Mouse (Mus musculus) T-cell, adult 2 months (primary cell): Measurements from ENCODE around the gene Ccdc34.
A peak's percentile ranks its signal among the peaks of the same experiment; 100 is the strongest.

Experiments used
- DNase-seq: peaks from one replicate; pipeline ENCODE4 v3.0.0; 2022; ENCODE audit warnings: low spot score

The Ccdc34 gene

DNA sequence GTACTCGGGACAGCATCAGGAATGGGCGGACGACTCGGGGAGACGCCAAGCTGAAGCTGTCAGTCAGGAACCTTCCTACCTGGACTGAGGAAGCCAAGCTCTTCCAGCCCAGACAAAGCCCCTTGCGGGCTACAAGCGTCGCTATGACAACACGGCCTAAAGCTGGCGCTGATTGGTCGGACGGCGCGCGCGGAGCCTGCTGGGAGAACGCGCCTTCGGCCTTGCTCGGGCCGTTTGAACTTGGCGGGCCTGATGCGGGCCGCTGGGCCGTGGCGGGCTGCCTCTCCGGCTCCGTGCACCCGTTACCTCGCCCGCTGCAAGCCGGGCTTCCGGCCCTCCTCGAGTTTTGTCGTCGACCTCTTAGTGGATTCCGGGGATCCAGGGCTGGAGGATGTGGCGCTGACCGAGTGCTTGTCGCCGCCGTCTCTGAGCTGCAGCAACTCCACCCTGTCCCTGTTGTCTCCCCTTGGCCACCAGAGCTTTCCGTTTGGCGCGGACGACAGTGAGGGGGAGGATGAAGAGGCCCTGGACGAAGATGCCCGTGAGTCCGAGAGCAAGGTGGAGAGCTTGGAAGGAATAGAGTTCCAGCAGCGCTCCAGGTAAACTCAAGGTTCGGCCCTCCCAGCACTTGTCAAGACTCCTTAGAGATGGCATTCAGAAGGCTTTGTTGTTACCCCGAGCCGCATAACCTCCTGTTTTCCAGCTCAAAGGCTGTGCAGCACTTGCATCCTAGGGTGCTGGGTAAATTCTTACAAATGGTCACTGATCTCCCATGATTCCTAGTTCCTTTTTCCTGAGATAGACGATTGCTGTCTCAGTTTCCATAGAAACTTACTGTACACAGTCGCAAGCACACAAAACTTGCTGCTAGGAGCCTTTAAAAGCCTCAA lies at the start of gene Ccdc34:
TSS of gene Ccdc34 (plus strand) at position 202 of the 890 bp plus-strand sequence.
- peak; percentile 80 for DNase-seq

DNA sequence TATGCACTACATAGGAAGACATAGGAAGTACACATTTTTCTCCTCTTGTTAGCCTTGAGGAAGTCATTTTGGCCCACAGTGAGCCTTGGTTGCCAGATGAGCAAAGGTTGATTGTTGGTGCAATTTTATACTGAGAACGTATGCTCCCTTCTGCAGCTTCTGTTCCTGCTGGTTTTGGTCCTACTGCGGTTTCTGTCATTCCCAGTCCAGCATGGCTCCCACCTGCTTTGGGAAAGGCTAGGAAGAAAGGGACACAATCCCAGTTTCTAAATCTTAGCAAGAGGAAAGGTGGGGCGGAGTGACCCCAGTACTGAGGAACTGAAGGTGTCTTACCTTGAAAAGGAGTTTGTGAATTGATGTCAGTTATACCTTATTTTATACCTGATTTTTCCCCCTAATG lies 48.2 kb upstream of the Ccdc34 start:
- DNase-seq: no peak

DNA sequence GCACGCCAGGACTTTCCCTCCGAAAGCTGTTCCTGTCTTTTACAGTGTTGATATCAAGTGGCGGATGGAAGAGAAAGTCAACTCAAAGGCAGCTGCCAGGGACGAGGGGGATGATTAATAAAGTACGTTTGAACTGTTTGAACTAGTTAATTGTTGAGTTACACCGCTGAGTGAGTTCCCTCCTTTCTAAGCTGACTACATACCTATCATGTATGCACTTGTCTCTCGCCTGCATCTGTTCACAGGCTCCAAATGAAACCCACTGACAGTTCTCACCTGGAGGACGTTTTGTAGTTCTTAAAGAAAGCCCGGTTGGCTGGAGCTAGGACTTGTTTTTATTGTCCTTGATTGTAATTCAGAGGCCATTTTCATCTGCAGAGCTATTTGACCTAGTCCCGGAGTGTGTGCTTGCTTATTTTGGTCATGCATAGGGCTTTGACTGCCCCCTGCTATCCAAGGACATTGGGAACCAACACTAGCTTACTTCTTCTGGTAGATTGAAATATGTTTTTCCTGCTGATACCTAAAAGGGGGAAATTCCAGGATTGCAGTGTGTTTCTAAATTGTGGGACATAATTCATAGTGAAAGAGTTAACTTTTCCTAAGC lies 47.6 kb upstream of the Ccdc34 start:
- DNase-seq: no peak

DNA sequence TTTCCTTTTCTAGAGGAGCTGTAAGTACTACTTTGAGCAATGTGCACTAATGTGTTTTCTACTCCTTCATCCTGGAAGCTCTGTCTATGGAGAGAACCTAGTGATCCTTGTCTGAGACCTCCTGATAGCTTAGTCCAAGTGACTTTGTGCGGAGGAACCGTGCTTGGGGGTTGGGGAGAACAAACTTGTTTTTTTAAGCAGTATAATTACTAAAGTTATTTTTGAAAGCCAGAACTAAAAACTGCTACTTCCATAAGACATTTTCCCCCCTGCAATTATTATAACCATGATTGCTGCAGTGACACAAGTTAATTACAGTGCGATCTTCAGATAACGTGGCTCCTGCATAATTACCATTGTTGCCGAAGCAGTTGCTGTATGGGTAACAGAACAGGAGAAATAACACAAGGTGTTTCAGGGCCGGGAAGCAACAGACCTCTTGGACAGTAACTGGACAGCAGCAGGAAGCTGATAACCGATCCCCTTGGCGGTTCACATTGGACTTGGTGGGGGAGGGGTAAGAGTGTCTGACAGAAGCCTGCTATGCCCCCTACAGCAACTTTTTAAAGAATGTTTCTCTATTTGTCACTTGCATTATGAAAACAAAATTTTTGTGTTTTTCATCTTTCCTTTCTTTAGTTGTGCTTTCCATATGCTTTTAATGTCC lies 46.7 kb upstream of the Ccdc34 start:
- DNase-seq: no peak

DNA sequence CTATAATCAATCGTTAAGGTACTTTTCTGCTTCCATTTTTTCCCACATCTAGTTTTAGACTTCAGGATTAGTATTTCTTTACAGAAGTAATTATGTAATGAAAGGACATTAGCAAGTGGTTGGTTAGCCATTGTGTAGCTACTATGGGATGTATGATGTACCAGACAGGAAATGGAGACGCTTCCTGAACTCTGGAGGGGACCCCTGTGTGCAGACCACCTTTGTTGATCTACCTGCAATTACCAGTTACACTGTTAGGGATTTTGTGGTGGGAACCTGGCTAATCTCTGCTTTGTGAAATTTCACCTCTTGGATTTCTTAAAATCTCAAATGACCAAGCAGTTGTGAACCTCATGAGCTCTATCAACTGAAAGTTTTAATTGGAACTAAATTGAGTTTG lies 45.3 kb upstream of the Ccdc34 start:
- no peak for DNase-seq

DNA sequence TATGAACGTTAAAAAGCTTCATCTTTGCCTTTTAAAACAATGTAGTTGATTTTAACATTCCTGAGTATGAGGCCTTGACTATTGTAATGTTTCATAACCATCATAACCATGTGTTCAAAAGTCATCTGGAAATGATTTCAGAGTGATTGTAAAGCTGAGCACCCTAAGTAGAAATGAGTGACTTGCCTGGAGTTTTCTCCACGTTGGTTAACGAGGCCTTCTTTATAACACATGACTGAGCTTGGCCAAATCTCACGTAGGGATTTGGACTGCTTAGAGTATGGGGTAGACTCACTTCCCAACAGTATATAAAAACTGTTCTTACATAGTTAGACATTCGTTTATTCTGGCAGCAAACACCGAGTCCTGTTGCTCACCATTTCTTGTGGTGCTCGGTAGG lies 44.7 kb upstream of the Ccdc34 start:
- DNase-seq: no peak

DNA sequence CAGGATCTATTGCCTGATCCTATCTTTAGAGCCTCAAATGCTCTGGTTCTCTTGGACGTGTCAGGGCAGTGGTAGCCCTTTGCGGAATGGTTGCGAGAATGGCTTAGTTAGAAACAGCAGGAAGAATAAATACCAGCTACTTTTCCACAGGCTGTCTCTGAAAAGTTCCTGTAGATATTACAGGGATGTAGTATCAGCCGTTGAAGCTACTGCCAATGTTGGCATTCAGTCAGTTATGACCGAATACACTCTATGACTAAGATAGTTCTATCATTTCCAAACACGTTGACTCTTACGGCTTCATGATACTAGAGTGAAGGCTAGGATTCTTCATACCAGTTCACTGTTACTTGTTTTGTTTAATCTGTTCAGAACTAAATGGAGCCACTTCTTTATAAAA lies 42.8 kb upstream of the Ccdc34 start:
- no peak for DNase-seq

DNA sequence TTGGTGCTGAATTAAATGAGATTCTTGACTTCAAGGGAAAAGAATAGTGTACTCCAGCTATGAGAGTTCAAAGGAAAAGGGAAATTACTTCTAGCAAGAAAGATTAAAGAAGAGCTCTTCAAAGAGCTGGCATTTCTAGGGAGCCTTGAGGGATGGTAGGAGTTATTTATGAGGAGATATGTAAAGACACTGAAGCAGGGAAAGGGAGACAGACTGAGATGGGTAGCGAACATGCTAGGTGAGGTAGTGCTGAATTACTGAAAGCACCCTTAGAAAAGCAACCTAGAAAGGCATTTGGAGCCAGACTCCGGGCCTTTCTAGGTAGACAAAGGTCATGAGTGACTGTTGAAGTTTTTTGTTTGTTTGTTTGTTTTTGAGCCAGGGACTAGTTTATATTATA lies 41.4 kb upstream of the Ccdc34 start:
- DNase-seq: no peak

DNA sequence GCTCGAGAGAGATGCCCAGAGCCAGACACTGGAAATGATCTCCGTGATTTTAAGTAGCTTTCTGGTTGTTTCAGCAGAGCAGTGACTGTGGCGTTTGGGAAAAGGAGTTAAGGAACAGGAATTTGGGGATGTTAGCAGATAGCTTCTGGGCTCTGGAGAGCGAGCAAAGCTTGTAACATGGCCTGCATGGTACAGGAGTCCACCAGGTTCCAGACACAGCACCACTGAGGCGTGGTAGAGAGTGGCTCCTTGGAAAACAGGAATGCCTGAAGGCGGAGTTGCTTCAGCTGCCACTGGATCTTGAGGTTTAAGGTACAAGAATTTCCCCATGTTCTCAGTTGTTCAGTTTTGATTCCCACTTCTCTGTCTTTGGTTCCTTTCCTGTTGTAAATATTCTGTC lies 40.3 kb upstream of the Ccdc34 start:
- no peak for DNase-seq

DNA sequence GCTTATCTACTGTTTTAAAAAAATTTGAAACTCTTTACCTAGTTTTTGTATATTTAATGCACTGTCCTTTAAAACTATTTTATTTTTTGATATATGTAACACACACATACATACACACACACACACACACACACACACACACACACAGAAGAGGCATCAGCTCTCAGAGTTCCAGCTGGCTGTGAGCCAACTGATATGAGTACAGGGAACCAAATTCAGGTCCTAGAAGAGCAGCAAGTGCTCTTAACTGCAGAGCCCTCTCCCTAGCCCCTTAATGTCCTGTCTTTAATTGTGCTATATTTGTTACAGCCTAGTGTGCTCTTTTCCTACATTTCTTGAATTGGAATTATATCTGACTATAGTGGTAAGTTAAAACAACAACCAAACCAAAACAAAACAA lies 38.4 kb upstream of the Ccdc34 start:
- DNase-seq: no peak

DNA sequence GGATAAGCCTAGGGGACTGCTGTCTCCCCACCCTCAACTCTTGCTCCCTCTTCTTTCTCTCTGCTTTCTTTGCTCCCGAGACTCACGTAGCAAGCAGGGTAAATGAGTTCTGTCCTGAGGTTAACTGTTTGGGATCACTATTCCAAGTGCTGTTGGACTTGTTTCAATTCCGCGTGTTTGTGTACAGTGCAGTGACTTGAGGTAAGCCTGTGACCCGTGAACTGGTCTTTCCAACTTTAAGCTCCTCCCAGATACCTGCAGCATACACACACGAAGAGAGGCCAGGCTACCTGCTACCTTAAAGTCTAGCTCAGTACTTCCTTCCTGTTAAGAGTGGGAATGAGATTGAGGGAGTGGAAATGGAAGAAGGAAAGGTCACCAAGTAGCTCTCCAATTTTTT lies 34.2 kb upstream of the Ccdc34 start:
- no peak for DNase-seq

DNA sequence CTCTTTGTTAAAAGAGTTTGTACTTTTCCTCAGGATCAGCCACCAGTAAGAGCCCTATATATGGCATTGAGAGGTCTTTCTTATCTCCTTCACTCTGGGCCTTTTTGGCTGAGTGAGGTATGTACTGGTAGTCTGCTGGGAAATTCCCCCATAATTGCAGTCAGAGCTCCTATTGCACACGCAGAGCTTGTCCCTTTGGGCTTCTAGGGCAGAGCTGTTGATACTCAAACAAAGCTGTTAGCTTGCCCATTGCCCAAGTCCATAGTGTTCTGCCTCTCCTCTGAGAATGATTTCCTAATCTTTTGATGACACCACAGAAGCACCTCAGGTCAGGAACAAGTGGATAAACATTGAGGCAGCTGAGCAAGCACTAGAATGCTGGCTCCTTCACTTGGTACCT lies 32.7 kb upstream of the Ccdc34 start:
- no peak for DNase-seq

DNA sequence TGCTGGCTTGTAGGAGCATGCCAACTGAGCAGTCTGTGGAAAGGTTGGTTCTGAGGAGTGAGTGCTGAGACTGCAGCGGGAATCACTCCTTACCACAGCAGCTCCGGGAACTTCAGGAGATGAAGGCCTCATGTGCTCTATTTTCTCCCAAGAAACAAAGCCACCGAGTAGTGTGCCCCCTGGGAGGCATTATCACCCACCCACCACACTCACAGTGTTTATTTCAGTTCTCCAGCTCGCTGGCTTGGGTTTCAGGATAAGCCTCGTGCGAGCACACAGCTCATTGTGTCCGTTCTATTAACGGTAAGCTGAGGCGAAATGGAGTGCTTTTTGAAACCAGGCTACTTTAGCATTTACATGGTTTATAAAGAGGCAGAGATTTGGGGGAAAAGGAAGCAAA lies 32.1 kb upstream of the Ccdc34 start:
- DNase-seq: no peak

DNA sequence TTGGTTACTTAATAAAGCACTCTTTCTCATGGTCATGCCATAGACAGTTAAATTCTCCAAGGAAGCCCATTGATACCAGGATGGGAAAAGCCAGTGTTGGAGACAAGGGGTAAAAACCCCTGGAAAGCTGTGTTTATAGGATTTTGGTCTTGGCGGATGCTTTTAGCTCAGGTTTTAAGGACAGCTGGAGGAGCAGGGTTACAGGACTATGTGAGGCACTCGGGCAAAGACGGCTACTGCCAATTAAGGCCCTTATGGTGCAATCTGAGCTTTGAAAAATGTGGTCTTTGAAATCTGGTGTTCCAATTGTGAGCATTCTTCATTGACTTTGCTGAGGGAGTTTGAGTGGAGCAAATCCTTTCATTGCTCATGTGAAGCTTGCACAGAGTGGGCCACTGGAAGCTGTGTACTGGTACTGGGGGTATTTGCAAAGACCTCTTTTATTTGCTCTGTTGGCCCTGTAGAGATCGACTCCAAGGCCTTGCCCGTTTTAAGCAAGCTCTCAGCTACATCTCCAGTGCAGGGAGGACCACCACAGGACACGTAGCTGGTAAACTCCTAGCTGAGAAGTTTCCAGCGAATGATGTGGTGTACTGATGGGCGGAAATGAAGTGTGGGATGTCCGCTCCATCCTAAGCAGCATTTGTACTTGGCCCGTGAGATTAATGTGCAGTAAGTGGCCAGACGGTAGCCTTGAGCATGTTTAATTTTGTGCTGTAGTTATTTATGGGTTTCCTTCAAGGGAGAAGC lies 31.4 kb upstream of the Ccdc34 start:
- no peak for DNase-seq

DNA sequence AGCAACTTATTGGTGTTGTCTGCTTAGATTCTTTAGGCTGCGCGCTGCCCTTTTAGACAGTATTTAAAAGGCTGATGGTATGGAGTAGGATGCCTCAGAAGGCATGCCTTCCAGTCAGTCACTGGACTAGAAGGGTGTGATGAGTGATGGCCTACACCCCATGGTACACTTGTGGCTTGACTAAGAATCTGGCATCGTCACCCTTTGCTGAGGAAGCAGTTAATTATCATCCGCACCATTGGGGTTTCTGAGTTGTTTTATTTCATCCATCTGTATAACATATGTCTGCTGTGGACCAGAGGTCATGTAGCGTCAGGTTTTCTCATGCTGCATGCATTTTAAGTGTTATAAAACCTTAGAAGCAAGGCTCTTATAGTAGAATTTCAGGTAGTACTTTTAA lies 29.7 kb upstream of the Ccdc34 start:
- DNase-seq: no peak

DNA sequence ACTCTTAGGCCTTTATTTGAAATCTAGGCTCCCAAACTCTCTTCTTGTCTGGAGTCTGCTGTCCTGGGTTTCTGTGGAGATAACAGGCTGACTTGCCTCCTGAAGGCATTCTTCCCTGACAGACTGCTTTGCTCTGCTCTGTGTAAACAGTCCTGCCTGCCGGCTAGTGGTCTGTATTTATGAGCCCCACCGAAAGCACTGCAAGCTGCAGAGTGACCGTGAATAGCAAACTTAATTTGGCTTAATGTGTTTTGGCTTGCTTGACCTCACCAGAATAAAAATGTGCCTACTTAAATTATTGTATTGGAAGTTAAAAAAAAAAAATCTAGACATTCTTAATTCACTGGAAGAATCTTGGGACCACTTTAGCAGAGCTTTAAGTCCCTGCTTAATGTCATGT lies 28.4 kb upstream of the Ccdc34 start:
- DNase-seq: no peak

DNA sequence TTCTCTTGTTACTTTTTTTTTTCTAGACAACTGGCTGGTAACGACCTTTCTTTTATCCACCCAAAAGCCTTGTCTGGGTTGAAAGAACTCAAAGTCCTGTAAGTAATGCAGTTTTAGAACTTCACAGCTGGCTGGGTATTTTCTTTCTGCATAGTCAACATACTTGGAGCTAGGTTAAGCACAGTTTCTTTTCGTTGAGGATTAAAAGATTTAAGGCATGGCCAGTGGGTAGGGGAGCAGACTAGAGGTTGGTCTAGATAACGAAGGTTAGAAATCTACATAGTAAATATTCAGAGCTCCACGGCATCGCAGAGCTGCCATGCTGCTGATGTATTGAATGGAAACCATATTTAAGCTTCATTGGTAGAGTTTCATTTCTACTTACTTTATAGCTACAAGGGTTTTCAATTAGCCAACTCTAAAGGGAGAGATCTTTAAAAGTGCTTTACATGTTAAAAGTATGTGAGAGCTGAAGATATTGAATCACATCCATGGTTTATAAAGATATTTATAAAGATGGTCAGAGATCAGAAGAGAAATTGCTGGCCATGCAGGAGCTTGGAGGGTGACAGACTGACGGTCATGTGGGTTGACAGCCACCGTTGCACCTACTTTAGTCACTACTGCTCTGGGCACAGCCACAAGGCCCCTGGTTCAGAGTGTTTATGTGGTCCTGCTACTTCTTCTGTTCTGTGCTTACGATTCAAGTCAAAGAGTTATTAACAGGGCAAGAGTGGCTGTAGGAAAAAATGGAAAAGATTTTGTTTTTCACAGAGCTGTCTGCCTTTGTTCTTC lies 27.7 kb upstream of the Ccdc34 start:
- no peak for DNase-seq

DNA sequence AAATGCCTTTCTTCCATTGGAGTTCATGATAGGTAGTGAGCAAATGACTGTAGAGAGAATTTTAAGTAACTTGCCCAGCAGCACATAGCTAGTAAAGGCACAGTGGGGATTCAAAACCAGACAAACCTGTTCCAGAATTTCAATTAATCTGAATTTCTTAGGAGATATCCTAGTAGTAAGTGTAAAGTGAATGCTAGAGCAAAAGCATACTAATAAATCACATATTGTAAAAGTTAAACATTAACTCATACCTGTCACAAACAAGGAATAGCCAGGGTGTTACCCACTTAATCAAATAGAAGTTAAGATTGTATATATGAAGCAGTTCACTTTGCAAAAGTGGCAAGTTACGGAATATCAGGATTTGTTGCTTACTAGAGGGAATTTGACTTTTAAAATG lies 25.9 kb upstream of the Ccdc34 start:
- DNase-seq: no peak

DNA sequence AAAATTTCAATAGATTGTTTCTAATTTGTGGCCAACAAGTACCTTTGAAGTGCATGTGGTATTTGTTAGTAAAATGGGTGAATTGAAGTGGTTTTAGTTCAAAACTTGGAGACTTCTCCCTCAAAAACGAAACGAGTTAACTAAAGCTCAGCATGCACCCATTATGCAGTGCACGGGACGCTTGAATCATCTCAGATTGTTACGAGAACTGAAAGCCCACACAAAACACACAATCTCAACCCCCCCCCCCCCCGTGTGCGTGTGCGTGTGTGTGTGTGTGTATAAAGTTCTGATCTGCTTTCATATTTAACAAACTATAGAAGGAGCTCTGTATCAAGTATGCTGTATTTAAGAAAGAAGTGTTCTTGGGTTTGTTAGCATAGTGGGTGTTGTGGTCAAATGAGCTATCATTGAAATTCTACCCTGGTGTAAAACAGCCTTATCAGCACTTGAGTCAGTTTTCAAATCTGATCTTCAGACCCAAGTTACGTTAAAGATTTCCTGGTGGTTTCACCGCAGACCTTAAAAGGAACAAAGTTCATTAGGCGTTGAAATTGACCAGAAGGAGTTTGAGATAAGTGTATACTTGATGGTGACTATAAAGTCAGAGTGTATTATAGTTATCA lies 25.1 kb upstream of the Ccdc34 start:
- no peak for DNase-seq

DNA sequence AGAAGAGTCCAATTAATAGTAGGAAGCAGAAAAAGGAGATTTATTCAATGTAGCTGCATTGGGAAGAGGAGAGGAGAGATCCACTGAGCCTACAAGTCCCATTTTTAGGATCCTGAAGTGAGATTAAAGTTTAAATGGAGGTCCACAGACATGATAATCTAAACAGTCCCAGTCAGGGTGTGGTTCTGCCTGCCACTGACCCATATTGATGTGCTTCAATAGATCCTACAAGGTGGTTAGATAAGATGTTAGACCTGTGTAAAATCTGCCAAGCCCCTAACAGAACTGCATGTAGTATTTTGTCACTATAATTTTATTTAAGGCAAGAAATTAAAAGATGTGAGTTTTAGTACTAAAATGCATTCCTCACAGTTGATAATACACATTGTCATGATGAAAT lies 24.2 kb upstream of the Ccdc34 start:
- no peak for DNase-seq

DNA sequence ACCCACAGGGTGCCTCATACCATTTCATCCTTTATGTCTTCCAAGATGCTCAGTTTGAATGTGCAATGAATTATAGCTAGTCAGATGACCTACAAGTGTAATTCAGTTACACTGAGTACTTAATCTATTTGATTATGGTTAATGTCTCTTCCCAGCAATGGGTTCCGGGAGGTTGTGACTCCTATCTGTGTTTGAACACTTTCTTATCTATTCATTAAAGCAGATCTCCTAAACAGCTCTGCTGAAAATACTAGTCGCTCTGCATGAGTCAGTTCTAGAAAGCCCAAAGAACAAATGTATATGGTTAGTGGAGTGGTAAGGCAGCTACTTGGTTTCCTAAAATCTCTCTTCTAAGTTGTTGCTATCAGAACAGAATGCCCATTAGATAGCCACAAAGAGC lies 22.6 kb upstream of the Ccdc34 start:
- no peak for DNase-seq
